Mouse (Mus musculus) c-Kit-positive CD71-negative TER-119-negative erythroid progenitor cells, embryonic 14.5 days (primary cell): ENCODE measurements around the gene Stpg3.

Experiments
- DNase-seq: peaks from one replicate; pipeline ENCODE4 v3.0.0-alpha.2; 2013; ENCODE audit warnings: low read depth

The Stpg3 gene

GRCm38 (mm10) chr2:25234551-25235220, 20.2 kb upstream of the Stpg3 start:
- no peak for DNase-seq

DNA sequence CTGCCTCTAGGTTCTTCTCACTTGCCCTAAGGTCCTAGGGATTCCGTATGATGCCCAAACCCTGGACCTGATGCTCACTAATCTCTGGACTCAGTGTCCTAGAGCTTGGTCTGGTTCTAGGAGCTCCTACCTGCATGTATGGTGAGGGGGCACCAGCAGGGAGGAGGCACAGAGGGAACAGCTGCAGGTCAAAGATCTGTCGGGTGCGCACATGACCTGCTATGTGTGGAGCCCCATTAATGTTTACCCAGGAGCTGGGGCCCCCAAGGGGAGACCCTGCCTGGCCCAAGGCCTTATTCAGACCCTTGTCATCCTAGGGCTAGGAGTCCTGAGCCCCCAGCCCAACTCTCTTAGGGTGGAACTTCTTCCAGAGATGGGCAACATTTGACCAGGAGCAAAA, 19.6 kb upstream of the Stpg3 start, which contains the start of gene Slc34a3:
Gene Slc34a3 (minus strand): TSS at position 315 of the 400 bp plus-strand sequence.
- no peak for DNase-seq

GRCm38 (mm10) chr2:25233421-25233820, 19.0 kb upstream of the Stpg3 start:
- peak; percentile 39 for DNase-seq

GRCm38 (mm10) chr2:25231038-25231437, 16.6 kb upstream of the Stpg3 start:
- no peak for DNase-seq

GRCm38 (mm10) chr2:25230581-25230980, 16.1 kb upstream of the Stpg3 start:
- no peak for DNase-seq

DNA sequence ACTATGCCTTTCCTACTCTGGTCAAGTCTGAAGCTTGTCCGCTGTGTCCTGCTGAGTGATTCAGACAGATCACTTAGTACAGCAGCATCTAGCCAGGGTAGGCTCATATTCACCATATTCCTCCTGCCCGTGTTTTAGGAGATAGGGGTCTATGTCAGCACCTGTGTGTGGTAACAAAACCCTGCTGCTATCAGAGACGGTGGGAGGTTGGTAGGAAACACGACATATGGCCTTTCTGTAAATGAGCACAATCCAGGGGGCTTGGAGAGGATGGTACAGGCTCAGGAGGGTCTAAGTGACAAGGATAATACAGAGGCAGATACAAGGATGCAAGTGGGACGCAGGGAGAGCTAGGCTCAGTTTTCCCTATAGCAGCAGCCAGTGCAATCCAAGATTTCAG, 15.1 kb upstream of the Stpg3 start:
- no peak for DNase-seq

DNA sequence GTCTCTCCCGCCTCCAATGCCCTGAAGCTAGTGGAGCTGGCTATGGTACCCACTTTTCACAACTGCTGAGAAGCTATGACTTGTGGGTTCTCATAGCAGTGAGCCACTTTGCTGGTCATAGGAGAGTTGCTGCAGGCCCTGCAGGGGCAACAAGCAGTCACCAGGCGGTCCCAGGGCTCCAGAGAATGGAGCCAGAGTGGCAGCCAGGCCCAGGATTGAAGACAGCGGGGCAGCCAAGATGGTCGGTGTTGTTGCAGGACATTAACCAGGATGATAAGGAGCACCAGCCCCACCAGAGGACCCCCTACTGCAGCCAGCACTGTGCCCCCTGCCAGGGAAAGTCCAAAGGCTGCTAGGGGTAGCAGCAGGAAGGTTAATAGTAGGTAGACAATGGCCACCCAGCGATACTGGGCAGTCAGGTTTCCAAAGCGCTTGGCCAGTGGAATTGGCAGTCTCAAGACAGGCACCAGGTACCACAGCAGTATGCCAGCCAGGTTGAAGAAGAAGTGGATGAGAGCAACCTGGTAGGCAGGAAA, 14.6 kb upstream of the Stpg3 start:
- no peak for DNase-seq

DNA sequence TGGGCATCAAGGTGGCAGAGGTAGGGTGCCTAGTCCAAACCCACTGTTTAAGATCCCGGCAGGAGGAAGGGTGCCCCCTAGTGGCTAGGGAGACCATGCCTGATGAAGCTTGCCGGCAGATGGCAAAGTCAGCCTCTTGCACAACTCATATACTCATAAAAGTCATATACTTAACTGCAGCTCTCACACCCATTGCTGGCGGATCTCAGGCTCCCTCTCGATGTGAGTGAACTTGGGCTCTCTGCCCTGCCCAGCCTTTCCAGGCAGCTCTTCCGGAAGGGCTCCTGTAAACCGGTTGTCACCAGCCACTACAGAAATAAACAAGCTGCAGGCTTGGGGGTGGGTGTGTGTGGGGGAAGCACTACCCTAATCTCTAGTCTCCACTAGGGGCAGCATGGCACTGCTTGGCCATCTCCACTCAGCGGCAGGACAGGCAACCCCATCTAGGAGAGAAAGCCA, 14.0 kb upstream of the Stpg3 start:
- DNase-seq: peak; percentile 90

- DNase-seq: no peak
Observed at GRCm38 (mm10) chr2:25227406-25227805, 13.0 kb upstream of the Stpg3 start.

GRCm38 (mm10) chr2:25226864-25227263, 12.4 kb upstream of the Stpg3 start:
- DNase-seq: no peak

GRCm38 (mm10) chr2:25225811-25226379, 11.5 kb upstream of the Stpg3 start:
- DNase-seq: no peak

DNA sequence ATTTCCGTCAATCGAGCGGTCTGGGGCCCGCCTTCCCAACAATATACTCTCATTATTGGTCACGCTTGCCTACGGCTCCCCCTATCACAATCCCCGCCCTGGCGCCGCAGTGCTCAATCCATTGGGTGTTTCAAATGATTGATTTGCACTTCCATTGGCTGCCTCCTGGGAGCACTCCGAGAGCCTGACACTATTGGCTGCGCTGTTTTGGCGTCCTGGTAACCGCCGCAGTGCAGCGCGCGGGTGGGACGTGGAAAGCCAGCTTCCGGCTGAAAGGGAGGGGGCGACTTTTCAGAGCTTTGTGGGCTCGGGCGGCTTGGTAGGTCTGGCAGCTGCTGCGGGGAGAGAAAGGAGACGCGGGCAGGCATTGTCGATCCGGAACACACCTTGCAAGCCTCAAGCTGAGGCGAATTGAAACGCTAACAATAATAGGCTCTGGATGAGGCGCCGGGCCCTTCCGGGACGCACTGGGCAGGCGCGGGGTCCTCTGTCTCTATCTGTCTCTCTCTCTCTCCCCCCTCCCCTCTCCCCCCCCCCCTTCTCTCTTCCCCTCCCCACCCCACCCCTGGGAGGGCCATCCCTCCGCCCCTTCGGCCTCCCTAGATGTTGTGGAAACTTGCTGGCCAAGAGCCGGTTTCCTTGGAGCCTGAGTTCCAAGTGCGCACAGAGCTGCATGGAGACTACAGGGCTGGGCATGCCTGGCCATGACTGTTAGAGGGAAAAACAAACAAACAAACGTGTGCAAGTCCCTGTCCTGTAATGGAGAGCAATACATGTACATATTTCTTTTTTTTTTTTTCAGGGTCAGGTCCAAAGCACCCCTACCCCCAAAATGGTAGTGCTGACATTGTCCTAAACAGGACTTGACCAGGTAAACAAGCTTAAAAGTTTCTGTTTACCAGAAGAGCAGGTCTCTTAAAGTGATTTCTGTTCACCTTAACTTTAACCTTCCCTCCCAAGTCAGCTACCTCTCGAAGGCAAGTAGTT, 10.6 kb upstream of the Stpg3 start:
- peak; percentile 97 for DNase-seq

DNA sequence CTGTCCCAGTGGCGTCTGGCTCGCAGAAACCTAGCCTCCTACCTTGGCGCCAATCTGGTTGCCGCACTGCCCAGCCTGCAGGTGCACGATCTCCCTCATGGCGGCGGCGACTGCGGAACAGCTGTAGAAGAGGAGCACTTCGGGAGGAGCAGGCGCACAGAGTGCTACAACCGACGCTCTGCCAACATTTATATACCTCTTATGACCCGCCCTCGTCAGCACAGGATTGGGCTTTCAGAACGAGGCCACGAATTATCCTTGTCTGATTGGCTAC, 10.0 kb upstream of the Stpg3 start, which contains the start of gene Tubb4b:
Gene Tubb4b (minus strand): TSS at position 211 of the 274 bp plus-strand sequence.
- no peak for DNase-seq

DNA sequence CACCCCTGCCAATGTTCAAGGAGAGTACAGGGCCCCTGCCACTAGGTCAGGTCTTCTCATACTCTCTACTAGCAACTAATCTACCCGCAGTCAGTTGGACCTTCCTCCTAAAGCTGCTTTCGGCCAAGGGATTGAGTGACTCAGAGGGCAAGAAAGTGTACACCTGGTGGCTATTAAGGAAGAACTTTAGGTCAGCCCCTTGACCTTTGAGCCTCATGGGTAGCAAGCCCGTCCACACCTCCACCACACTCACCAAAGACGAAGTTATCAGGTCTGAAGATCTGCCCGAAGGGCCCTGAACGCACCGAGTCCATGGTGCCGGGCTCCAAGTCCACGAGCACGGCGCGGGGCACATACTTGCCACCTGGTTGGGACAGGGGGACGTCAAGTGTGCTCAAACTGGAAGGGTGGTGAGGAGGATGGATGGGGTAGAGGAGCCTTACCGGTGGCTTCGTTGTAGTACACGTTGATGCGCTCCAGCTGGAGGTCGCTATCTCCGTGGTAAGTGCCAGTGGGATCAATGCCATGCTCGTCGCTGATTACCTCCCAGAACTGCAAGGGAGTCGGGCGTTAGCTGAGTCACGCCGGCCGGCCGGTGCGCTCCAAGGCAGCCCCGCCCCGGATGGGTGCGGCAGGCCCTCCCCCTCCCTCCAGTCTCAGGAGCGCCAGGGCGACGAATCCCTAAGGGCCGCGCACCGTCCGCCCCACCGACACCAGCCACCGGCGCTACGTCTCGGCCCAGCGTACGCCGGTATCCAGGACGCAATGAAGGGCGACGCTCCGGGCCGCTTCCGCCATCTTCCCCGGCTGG, 9.4 kb upstream of the Stpg3 start:
- DNase-seq: peak; percentile 79

DNA sequence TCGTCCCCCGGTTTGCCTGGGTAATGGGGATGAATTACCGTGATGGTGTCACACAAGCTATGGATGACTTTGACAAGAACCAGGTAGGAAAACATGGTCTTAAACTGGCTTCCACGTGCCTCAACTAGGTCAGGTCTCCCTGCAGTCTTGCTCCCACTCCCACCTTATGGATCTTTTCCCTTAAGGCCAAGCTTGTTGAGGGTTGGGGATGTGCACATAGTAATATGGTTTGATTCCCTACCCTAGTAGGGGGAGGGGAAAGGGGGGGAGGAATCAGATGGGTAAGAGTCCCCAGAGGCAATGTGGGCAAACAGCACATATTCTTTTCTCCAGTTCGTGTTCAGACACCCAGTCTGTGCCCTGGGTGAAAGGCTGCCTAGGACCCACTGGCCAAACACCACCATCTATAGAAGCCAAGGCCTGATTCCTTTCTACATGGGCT, 6.9 kb upstream of the Stpg3 start:
- DNase-seq: no peak

- no peak for DNase-seq
Observed at GRCm38 (mm10) chr2:25218445-25218844, 4.0 kb upstream of the Stpg3 start, which contains the start of gene Fam166a. TSS of gene Fam166a (plus strand) at chr2:25218745.

DNA sequence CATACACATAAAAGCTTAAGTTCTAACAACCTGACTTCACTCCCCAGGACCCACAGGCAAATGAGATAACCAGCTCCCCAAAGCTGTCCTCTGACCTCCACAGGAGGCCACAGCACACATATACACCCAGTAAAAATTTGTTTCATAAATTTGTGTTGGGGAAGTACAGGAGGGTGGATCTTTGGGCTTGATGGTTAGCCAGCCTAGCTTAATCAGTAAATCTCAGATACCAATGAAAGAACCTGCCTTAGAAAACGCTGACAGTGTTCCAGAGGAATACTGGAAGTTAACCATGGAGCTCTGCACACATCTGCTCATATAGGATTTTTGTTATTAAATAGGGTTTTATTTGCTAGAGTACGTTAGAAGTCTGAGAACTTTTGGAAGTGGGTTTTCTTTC, 3.2 kb upstream of the Stpg3 start:
- DNase-seq: no peak

GRCm38 (mm10) chr2:25213266-25213865, 1.1 kb downstream of the Stpg3 start:
- no peak for DNase-seq

GRCm38 (mm10) chr2:25211121-25211670, 3.2 kb downstream of the Stpg3 start, which contains the start of gene Nelfb:
TSS of gene Nelfb (minus strand) at chr2:25211489.
- peak; percentile 93 for DNase-seq

- DNase-seq: no peak
Observed at GRCm38 (mm10) chr2:25210686-25211085, 3.8 kb downstream of the Stpg3 start.

GRCm38 (mm10) chr2:25207593-25207992, 6.8 kb downstream of the Stpg3 start:
- DNase-seq: no peak
